In the genomic region with DNA sequence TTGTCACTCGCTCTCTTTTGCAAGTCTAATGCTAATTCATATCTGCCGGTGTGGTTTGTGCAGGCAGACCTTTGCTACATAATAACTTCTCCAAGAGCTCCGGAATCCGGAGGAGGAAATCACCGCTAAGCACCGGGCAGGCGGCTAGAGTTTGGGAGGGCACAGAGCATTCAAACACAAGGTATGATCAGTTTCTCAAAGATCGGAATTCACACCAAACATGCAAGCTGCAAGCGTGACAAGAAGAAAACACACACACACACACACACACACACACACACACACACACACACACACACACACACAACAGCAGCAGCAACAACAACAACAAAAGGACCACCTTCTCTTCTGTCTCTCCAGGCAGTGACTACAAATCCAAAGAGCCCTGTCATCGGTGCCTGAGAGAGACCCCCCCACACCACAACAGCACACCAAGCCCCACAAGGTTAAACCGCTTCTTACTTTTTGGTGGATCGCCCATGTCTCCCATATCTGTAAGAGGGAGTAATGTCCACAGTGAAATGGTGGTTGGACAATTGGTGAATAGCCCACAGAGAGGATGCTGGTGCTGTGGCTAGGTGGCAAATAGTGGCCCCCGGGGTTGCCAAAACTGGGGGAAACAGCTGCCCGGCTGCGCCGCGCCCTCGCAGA, we compare ENCODE assay signal across 7 mouse cellular contexts. TPM values are rescaled to one million over a fixed set of nuclear protein-coding genes. Genes with fewer than 3 reads are reported as not detected.
DNase-seq lines count a peak whose midpoint lies in the region; ATAC-seq and TF ChIP-seq lines count a peak whose summit lies in the region.

No protein-coding gene starts in this region.

- peaks cover 14% of the 10 kb centered on the region for H3K4me1 ChIP-seq in testis, adult 2 months (ENCODE audit: control insufficient read depth, insufficient read depth, low read length)
- H3K4me1 ChIP-seq in forebrain, postnatal 0 days (ENCODE audit: insufficient read depth), result no peaks in the 10 kb centered on the region
- H3K4me1 ChIP-seq in liver, embryonic 16.5 days (ENCODE audit: control insufficient read depth, low read depth, low read length), result no peaks in the 10 kb centered on the region

- H3K9me3 ChIP-seq in forebrain, postnatal 0 days (ENCODE audit: low read length), result no peaks in the 10 kb centered on the region
- H3K9me3 ChIP-seq in liver, embryonic 16.5 days (replicated peaks; ENCODE audit: control insufficient read depth, low read length), result no peaks in the 10 kb centered on the region

- ATAC-seq in forebrain, postnatal 0 days, result peak; percentile 18
- peak; percentile 9; the same call in 1 of the 2 replicates for ATAC-seq in liver, embryonic 16.5 days (ENCODE audit: low read depth)

- peak overlapping the region; percentile 81 for H3K4me2 ChIP-seq in forebrain, postnatal 0 days (ENCODE audit: low read depth)
- peak overlapping the region; percentile 65; the same call in 1 of the 2 replicates for H3K4me2 ChIP-seq in liver, embryonic 16.5 days (ENCODE audit: low read depth, low read length)

- H3K9ac ChIP-seq in forebrain, postnatal 0 days, result peak overlapping the region; percentile 35; the same call in 1 of the 2 replicates
- H3K9ac ChIP-seq in liver, embryonic 16.5 days (ENCODE audit: low read depth, low read length), result no peak overlapping the region

- H3K27ac ChIP-seq in testis, adult 2 months (ENCODE audit: control insufficient read depth, insufficient read depth, low read depth, low read length), result no peak overlapping the region
- no peak overlapping the region for H3K27ac ChIP-seq in forebrain, postnatal 0 days (ENCODE audit: low read depth, low read length)
- H3K27ac ChIP-seq in liver, embryonic 16.5 days (ENCODE audit: low read length), result no peak overlapping the region

- peak overlapping the region; percentile 62 for H3K4me3 ChIP-seq in testis, adult 2 months (ENCODE audit: control insufficient read depth, low read depth, low read length)
- peak overlapping the region; percentile 47 for H3K4me3 ChIP-seq in forebrain, postnatal 0 days (ENCODE audit: low read depth, low read length)
- H3K4me3 ChIP-seq in liver, embryonic 16.5 days (ENCODE audit: low read depth, low read length), result peak overlapping the region; percentile 42

- WGBS in forebrain, postnatal 0 days, result under 1% methylated on average over 18 of the region's 18 CpGs
- under 1% methylated on average over 18 of the region's 18 CpGs for WGBS in liver, embryonic 16.5 days (ENCODE audit: insufficient replicate concordance)

- DNase-seq in testis, postnatal 10 days (ENCODE audit: low spot score), result no peak
- no peak for DNase-seq in forebrain, postnatal 0 days
- DNase-seq in urinary bladder, postnatal 4 days (ENCODE audit: low spot score in 2 of 2), result no peak
- DNase-seq in natural killer cell, adult 2 months (ENCODE audit: low spot score in 2 of 2), result no peak
- DNase-seq in ovary, postnatal 14 days (ENCODE audit: low spot score), result no peak

- H3K27me3 ChIP-seq in testis, adult 2 months (ENCODE audit: control insufficient read depth, insufficient read depth, low read length), result 0 out of 2 replicates have a peak, but pooled peaks cover under 1% of the 10 kb centered on the region
- H3K27me3 ChIP-seq in forebrain, postnatal 0 days (ENCODE audit: insufficient read depth, low read length), result peaks cover 61% of the 10 kb centered on the region
- H3K27me3 ChIP-seq in liver, embryonic 16.5 days (ENCODE audit: control insufficient read depth, insufficient read depth, low read depth, low read length), result peaks cover 84% of the 10 kb centered on the region

- TF ChIP-seq CTCF in testis, adult 2 months (IDR thresholded peaks at IDR 0.05; ENCODE audit: control insufficient read depth, insufficient read depth, insufficient replicate concordance, low read depth, low read length), result no peak
- TF ChIP-seq CTCF in forebrain, postnatal 0 days (IDR thresholded peaks at IDR 0.05; ENCODE audit: low read depth), result no peak

- TF ChIP-seq POLR2A in testis, adult 2 months (IDR thresholded peaks at IDR 0.05; ENCODE audit: control insufficient read depth, low read depth, low read length), result no peak

- no peaks in the 10 kb centered on the region for H3K36me3 ChIP-seq in testis, adult 2 months (ENCODE audit: control insufficient read depth, insufficient read depth, low read length)
- no peaks in the 10 kb centered on the region for H3K36me3 ChIP-seq in forebrain, postnatal 0 days (ENCODE audit: insufficient read depth)
- no peaks in the 10 kb centered on the region for H3K36me3 ChIP-seq in liver, embryonic 16.5 days (ENCODE audit: control insufficient read depth, insufficient read depth)

RNA-seq across cellular contexts. Expression of a gene that starts 0.4 kb away (rescaled TPM):
- 0.27 and 0.48 TPM in 2 replicates for polyA plus RNA-seq in testis, adult 2 months (2012; rRNA removed)
- total RNA-seq in forebrain, postnatal 0 days (2014; rRNA removed), result 54.9 and 62.9 TPM in 2 replicates
- polyA plus RNA-seq in forebrain, postnatal 0 days (2015; fragmentation: Nextera tagmentation; extraction: Ambion mirVana), result 39.5 and 46.5 TPM in 2 replicates
- polyA plus RNA-seq in liver, embryonic 16.5 days (2015; fragmentation: Nextera tagmentation; extraction: Ambion mirVana), result 0.15 and 0.20 TPM in 2 replicates

Comparison
In these comparisons a context has a peak if more than half of its experiments do, and no peak if none do; other contexts are left out.
1. RNA of a gene that starts 0.4 kb away (polyA plus RNA-seq): 39.5 to 46.5 TPM in forebrain, postnatal 0 days; 0.27 to 0.48 TPM in testis, adult 2 months and 0.15 to 0.20 TPM in liver, embryonic 16.5 days; every median in the first group is over 10 times any median in the second.
2. Peak in every context shown above with its lines, with median percentiles within 50 percentile points of each other: H3K4me3 ChIP-seq.